Comparison of ENCODE assay signal across 9 mouse cellular contexts in the genomic region with DNA sequence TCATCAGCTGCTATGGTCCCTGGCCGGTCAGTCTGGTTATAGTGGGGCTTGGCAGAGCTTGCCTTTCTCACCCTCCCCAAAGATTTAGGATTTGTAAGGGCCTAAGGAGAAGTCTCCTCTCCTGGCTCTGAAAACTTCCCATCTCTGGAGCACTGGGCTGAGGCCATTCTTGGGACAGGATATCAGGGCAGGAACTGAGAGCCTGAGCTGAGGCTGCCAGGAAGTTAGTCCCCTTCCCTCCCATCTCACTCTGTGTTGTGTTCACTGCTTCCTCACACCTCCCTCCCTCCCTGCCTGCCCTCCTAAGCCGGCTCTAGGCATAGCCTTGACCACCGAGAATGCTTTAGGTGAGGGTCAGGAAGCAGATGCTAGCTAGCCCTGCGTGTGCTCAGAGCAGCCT. TPM values are rescaled to one million over a fixed set of nuclear protein-coding genes. Genes with fewer than 3 reads are reported as not detected.
A peak's percentile ranks its signal among the peaks of the same experiment; 100 is the strongest.
DNase-seq lines count a peak whose midpoint lies in the region; ATAC-seq lines count a peak whose summit lies in the region.
"Had no signal": no experiment of that assay in that cellular context is flagged by ENCODE, and none has a peak within 500 bp of the region (broad histone marks: within the 10 kb centered on the region; RNA-seq: fewer than 3 reads in every experiment).

No protein-coding gene starts in this region.

- DNase-seq in retina, postnatal 1 day, result peak; percentile 41
- DNase-seq in retina, embryonic 14.5 days (ENCODE audit: low spot score), result no peak
- DNase-seq in heart, adult 9 months (ENCODE audit: low spot score in 2 of 2), result peak; percentile 35 to 71
- DNase-seq in limb, embryonic 10.5 days (ENCODE audit: low spot score), result no peak
- no peak for DNase-seq in adrenal gland, postnatal 14 days
- no peak for DNase-seq in thymus, adult 18-20 months
- no peak for DNase-seq in left cerebral cortex, postnatal 36 days (ENCODE audit: low spot score in 2 of 2)

- peak overlapping the region; percentile 77 for H3K27ac ChIP-seq in limb, embryonic 10.5 days
- H3K27ac ChIP-seq in stomach, embryonic 14.5 days (ENCODE audit: low read length), result peak overlapping the region; percentile 73
- H3K27ac ChIP-seq: liver, embryonic 14.5 days had no signal

- H3K4me2 ChIP-seq in stomach, embryonic 14.5 days (replicated peaks; ENCODE audit: low read depth, low read length), result no peak overlapping the region; the same call in 1 of the 2 replicates

- ATAC-seq in stomach, embryonic 14.5 days (ENCODE audit: insufficient number of reproducible peaks, insufficient read depth, low FRiP score, low read depth), result no peak

- H3K27me3 ChIP-seq in limb, embryonic 10.5 days (ENCODE audit: low read depth, poor library complexity, severe bottlenecking), result no peaks in the 10 kb centered on the region
- no peaks in the 10 kb centered on the region for H3K27me3 ChIP-seq in stomach, embryonic 14.5 days (ENCODE audit: control insufficient read depth, insufficient read depth, low read length)

- peak overlapping the region; percentile 18; the same call in 1 of the 2 replicates for H3K4me3 ChIP-seq in limb, embryonic 10.5 days
- H3K4me3 ChIP-seq in stomach, embryonic 14.5 days (ENCODE audit: low read depth, low read length), result no peak overlapping the region

- no peaks in the 10 kb centered on the region for H3K9me3 ChIP-seq in limb, embryonic 10.5 days (replicated peaks)
- H3K9me3 ChIP-seq in stomach, embryonic 14.5 days (ENCODE audit: control insufficient read depth, low read depth, low read length), result no peaks in the 10 kb centered on the region

- peaks cover 40% of the 10 kb centered on the region for H3K36me3 ChIP-seq in limb, embryonic 10.5 days
- H3K36me3 ChIP-seq in stomach, embryonic 14.5 days (ENCODE audit: control insufficient read depth, insufficient read depth, low read length), result peaks cover 16% of the 10 kb centered on the region

- WGBS in limb, embryonic 10.5 days, result 8% methylated on average over 4 of the region's 4 CpGs
- 10% methylated on average over 4 of the region's 4 CpGs for WGBS in stomach, embryonic 14.5 days

- no peak overlapping the region for H3K9ac ChIP-seq in stomach, embryonic 14.5 days (replicated peaks; ENCODE audit: low read depth, low read length)
- H3K9ac ChIP-seq: liver, embryonic 14.5 days had no signal

- intact Hi-C loops in left cerebral cortex, postnatal 36 days (cut with DNase I), result loop anchor here (2.0 kb wide), 1 partner anchor 107 kb away; no protein-coding TSS in a partner anchor

- peaks cover 71% of the 10 kb centered on the region for H3K4me1 ChIP-seq in limb, embryonic 10.5 days
- H3K4me1 ChIP-seq in stomach, embryonic 14.5 days (ENCODE audit: control insufficient read depth, insufficient read depth, low read length), result peaks cover 60% of the 10 kb centered on the region

RNA-seq across cellular contexts. Expression of gene Pea15a, which starts 3.0 kb away (rescaled TPM):
- 68.0 and 88.4 TPM in 2 replicates for polyA plus RNA-seq in limb, embryonic 10.5 days (2016; fragmentation: Nextera tagmentation; extraction: Ambion mirVana)
- 93.6 and 99.4 TPM in 2 replicates for polyA plus RNA-seq in stomach, embryonic 14.5 days (2014; fragmentation: Nextera tagmentation; extraction: Ambion mirVana)
- 61.5 and 63.2 TPM in 2 replicates for total RNA-seq in adrenal gland, postnatal 14 days (2021)
- 100 to 1,000 TPM; 409 to 413 TPM for total RNA-seq in left cerebral cortex, postnatal 36 days (2021)

RNA-seq across cellular contexts. Expression of gene Casq1, which starts 16.1 kb away (rescaled TPM):
- polyA plus RNA-seq in limb, embryonic 10.5 days (2016; fragmentation: Nextera tagmentation; extraction: Ambion mirVana), result 1.0 and 1.6 TPM in 2 replicates
- 13.6 and 13.8 TPM in 2 replicates for polyA plus RNA-seq in stomach, embryonic 14.5 days (2014; fragmentation: Nextera tagmentation; extraction: Ambion mirVana)
- total RNA-seq in adrenal gland, postnatal 14 days (2021), result 0.48 and 1.8 TPM in 2 replicates
- 1 to 10 TPM in 1 of 2 experiments, under 1 TPM in 1; 0.67 to 1.0 TPM for total RNA-seq in left cerebral cortex, postnatal 36 days (2021)

RNA-seq across cellular contexts. Expression of gene Atp1a4, which starts 54.6 kb away (rescaled TPM):
- polyA plus RNA-seq in limb, embryonic 10.5 days (2016; fragmentation: Nextera tagmentation; extraction: Ambion mirVana), result not detected in 2 replicates
- not detected in 2 replicates for polyA plus RNA-seq in stomach, embryonic 14.5 days (2014; fragmentation: Nextera tagmentation; extraction: Ambion mirVana)
- 0.22 and 0.41 TPM in 2 replicates for total RNA-seq in adrenal gland, postnatal 14 days (2021)
- not detected for total RNA-seq in left cerebral cortex, postnatal 36 days (2021)

RNA-seq across cellular contexts. Expression of gene Dcaf8, which starts 55.7 kb away (rescaled TPM):
- 125 and 156 TPM in 2 replicates for polyA plus RNA-seq in limb, embryonic 10.5 days (2016; fragmentation: Nextera tagmentation; extraction: Ambion mirVana)
- polyA plus RNA-seq in stomach, embryonic 14.5 days (2014; fragmentation: Nextera tagmentation; extraction: Ambion mirVana), result 116 TPM in 2 replicates
- total RNA-seq in adrenal gland, postnatal 14 days (2021), result 118 and 125 TPM in 2 replicates
- total RNA-seq in left cerebral cortex, postnatal 36 days (2021), result 100 to 1,000 TPM; 113 to 124 TPM

RNA-seq across cellular contexts. Expression of gene Igsf8, which starts 57.9 kb away (rescaled TPM):
- 30.0 and 40.8 TPM in 2 replicates for polyA plus RNA-seq in limb, embryonic 10.5 days (2016; fragmentation: Nextera tagmentation; extraction: Ambion mirVana)
- 36.3 and 38.4 TPM in 2 replicates for polyA plus RNA-seq in stomach, embryonic 14.5 days (2014; fragmentation: Nextera tagmentation; extraction: Ambion mirVana)
- 23.9 and 26.1 TPM in 2 replicates for total RNA-seq in adrenal gland, postnatal 14 days (2021)
- 100 to 1,000 TPM; 253 to 300 TPM for total RNA-seq in left cerebral cortex, postnatal 36 days (2021)

Comparison
In these comparisons a context has a peak if more than half of its experiments do, and no peak if none do; other contexts are left out.
1. DNase-seq: peak in retina, postnatal 1 day (single experiment) and heart, adult 9 months (2 of 2); none in retina, embryonic 14.5 days (single experiment), limb, embryonic 10.5 days (single experiment), adrenal gland, postnatal 14 days (single experiment), thymus, adult 18-20 months (0 of 2) and left cerebral cortex, postnatal 36 days (0 of 2).